Mouse (Mus musculus) erythroblast, embryonic 14.5 days (primary cell): ENCODE results near the gene Ccdc162.

Experiments
- GATA1 ChIP-seq: IDR thresholded peaks from 2 replicates; pipeline ENCODE4 v1.6.1; 2012; ENCODE audit warnings: low read length, inconsistent platforms, mixed read lengths
- TAL1 ChIP-seq: IDR thresholded peaks from 3 replicates; pipeline ENCODE4 v1.6.1; 2012; ENCODE audit warnings: low read length, inconsistent platforms, mixed read lengths

DNA sequence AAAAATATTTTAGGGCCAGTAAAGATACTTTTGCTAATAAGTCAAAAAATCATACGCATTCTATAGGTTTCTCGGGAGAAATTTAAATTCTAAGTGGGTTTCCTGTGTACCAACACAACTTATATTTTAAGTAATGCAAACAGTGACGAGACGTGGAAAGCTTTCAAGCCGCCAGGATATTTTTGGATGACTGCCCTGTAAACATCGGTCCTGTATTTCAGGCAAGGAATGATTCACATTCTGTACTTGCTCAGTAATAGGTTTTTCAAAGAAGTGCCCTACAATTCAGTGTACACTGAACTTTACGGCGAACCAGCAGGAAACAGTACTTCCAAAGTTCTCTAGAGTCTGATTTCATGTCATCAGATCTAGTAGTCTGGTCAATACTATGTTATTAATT, 5.7 kb downstream of the Ccdc162 start:
- TF ChIP-seq TAL1, result no peak
- no peak for TF ChIP-seq GATA1
